Mouse (Mus musculus) inflammation-experienced regulatory T-cells, adult 6 months (primary cell): ENCODE data around the gene Cdx2. TPM values are rescaled to one million over a fixed set of nuclear protein-coding genes. Genes with fewer than 3 reads are reported as not detected.

Experiments
- ATAC-seq: one replicate; pipeline ENCODE4 v1.8.0; 2017
- polyA plus RNA-seq, 3 experiments: library from polyadenylated mRNA; unstranded; fragments of 100-300 nt; shearing (Covaris generic); gene quantifications; one replicate each; pipeline ENCODE4 v1.2.1; 2017

The Cdx2 gene
- polyA plus RNA-seq, 3 experiments from 2014 or later, result not detected

- no peak for ATAC-seq
These were observed 14.5 kb downstream of the Cdx2 start for GRCm38 (mm10) chr5:147292506-147293120.

GRCm38 (mm10) chr5:147291764-147292505 is 15.1 kb downstream of the Cdx2 start:
- ATAC-seq, result no peak

GRCm38 (mm10) chr5:147284365-147284764 is 22.7 kb downstream of the Cdx2 start:
- ATAC-seq, result no peak

- ATAC-seq, result no peak
These were observed 29.5 kb downstream of the Cdx2 start for GRCm38 (mm10) chr5:147277547-147277925.

- no peak for ATAC-seq
These were observed 30.1 kb downstream of the Cdx2 start for GRCm38 (mm10) chr5:147276701-147277546.

- ATAC-seq, result no peak
These were observed 31.3 kb downstream of the Cdx2 start for GRCm38 (mm10) chr5:147275761-147276160.

GRCm38 (mm10) chr5:147274174-147275141 is 32.6 kb downstream of the Cdx2 start:
- ATAC-seq, result no peak

- no peak for ATAC-seq
These were observed 34.2 kb downstream of the Cdx2 start for GRCm38 (mm10) chr5:147272808-147273345.

- ATAC-seq, result no peak
These were observed 34.8 kb downstream of the Cdx2 start for GRCm38 (mm10) chr5:147272046-147272807.

- ATAC-seq, result no peak
These were observed 36.1 kb downstream of the Cdx2 start for GRCm38 (mm10) chr5:147270673-147271655.

GRCm38 (mm10) chr5:147269926-147270672 is 37.0 kb downstream of the Cdx2 start, which contains the start of gene Pdx1:
Pdx1 (plus strand) TSS chr5:147269959.
- no peak for ATAC-seq

GRCm38 (mm10) chr5:147269371-147269770 is 37.7 kb downstream of the Cdx2 start:
- no peak for ATAC-seq

GRCm38 (mm10) chr5:147268728-147269127 is 38.3 kb downstream of the Cdx2 start:
- no peak for ATAC-seq

GRCm38 (mm10) chr5:147267434-147267833 is 39.6 kb downstream of the Cdx2 start:
- ATAC-seq, result no peak

GRCm38 (mm10) chr5:147263945-147264344 is 43.1 kb downstream of the Cdx2 start:
- ATAC-seq, result no peak

- no peak for ATAC-seq
These were observed 45.0 kb downstream of the Cdx2 start for GRCm38 (mm10) chr5:147261899-147262541.

- no peak for ATAC-seq
These were observed 46.3 kb downstream of the Cdx2 start for GRCm38 (mm10) chr5:147260778-147261177.

- ATAC-seq, result no peak
These were observed 46.9 kb downstream of the Cdx2 start for GRCm38 (mm10) chr5:147260189-147260588.
